Mouse (Mus musculus) megakaryocyte progenitor cell, adult 5-6 weeks (primary cell): ENCODE measurements around the gene Defb15. TPM values are rescaled to one million over a fixed set of nuclear protein-coding genes. Genes with fewer than 3 reads are reported as not detected.
"Not testable (repeated sequence)": the region's sequence is repeated elsewhere in the genome, so short reads cannot be mapped to it uniquely, and the experiment has no call there.

Experiments
- ATAC-seq: replicated peaks from 2 replicates; pipeline ENCODE4 v1.8.0; 2016; ENCODE audit warnings: mild to moderate bottlenecking, moderate TSS enrichment, inconsistent platforms; ENCODE audit not compliant: poor library complexity
- total RNA-seq, 2 experiments: library from RNA; stranded (forward) in 1 of 2; stranded (reverse) in 1 of 2; fragments of 157-497, 149-512 nt in 1 of 2; fragments of 200-1000 nt in 1 of 2; gene quantifications; 2 replicates each; pipeline versions ENCODE4 v1.2.3 to v1.2.4; 2015 to 2017

The Defb15 gene
- total RNA-seq (2015) (not detected in 2 replicates), total RNA-seq (2017) (not detected in 2 replicates)

DNA sequence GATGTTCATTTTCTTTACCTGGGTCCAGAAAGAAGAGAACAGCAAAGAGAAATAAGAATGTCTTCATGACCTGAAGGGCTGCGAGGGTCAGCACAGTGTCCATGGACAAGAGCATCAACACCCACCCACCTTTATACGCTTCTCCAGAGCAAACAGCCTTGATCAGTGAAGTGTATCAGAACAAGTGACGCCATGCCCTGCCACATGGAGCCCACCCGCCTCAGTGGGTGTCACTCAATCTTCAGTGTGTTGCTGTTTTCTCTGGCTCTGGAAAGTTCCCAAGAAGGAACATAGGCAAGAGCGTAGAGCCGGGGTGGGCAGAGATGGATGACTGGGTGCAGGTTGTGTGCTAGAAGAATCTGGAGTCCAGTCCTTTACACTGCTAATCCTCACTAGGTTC, at the start of gene Defb15:
Gene Defb15, minus strand, starts transcription at position 101 of the 400 bp plus-strand sequence.
- no peak for ATAC-seq

DNA sequence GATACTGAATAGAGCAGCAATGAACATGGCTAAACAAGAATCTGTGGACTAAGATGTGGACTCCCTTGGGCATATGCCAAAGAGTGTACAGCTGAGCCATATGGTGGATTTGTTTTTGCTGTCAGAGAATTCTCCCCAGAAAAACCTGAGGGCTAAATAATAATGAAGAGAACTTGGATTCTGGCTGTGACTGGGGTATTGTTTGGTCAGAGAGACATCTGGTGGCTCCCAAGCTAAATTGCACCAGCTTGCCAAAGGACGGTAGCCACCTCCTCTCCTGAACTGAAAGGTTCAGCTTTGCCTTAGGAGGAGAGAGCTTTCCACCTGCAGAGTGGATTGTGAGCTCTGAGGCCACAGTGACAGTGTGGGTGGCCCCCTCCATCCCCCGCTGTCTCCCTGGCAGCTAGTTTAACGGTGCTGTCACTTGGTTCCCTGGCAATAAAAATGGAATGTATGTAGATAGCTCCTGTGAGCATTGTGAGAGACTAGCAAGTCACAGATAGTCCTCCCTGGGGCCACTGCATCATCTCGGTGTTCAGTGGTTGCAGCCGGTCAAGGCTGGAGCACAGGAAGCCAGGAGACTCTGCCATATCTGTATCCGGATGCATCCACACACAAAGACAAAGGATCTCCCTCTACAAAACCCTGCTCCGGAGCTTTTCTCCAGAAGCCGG, 49.3 kb upstream of the Defb15 start:
- no peak for ATAC-seq

- ATAC-seq = no peak
These were observed 45.7 kb upstream of the Defb15 start for GRCm38 (mm10) chr8:21978193-21978592.

- ATAC-seq = no peak
These were observed 37.0 kb upstream of the Defb15 start, which contains the start of gene Ccdc70 for GRCm38 (mm10) chr8:21969475-21969874. Gene Ccdc70 (plus strand): TSS chr8:21969775.

GRCm38 (mm10) chr8:21966646-21967045, 34.1 kb upstream of the Defb15 start:
- ATAC-seq = no peak

- ATAC-seq = no peak
These were observed 25.9 kb upstream of the Defb15 start, which contains the start of gene Fam90a1a for GRCm38 (mm10) chr8:21958414-21958813. Gene Fam90a1a (plus strand): TSS chr8:21958714.

GRCm38 (mm10) chr8:21956336-21956735, 23.8 kb upstream of the Defb15 start:
- no peak for ATAC-seq

- peak; percentile 75 for ATAC-seq
These were observed 22.8 kb upstream of the Defb15 start for GRCm38 (mm10) chr8:21955321-21955720.

GRCm38 (mm10) chr8:21947311-21948017, 15.0 kb upstream of the Defb15 start:
- ATAC-seq = no peak

GRCm38 (mm10) chr8:21946462-21946861, 14.0 kb upstream of the Defb15 start, which contains the start of gene Defb13:
Gene Defb13 (plus strand): TSS chr8:21946762.
- no peak for ATAC-seq

GRCm38 (mm10) chr8:21938052-21938451, 5.5 kb upstream of the Defb15 start, which contains the start of gene Defb35:
Gene Defb35 (plus strand): TSS chr8:21938352.
- ATAC-seq = not testable (repeated sequence)

DNA sequence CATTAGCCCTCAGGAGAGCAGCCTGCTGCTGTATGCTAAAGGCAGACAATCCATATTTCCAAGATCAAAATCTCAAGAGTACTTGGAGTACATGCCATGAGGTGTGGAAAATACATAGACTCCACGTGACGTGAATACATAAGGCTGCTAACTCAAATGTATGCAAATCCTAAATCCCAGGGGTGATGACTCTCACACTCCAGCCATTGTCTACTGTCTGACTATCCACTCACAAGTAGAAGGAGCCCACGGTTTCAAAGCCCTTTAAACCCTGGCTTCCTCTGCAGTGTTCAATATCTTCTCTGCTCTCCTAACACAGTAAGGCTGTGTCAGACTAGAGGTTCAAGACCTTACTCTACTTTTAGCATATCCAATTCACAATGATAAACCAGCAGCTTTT, 1.8 kb downstream of the Defb15 start:
- ATAC-seq = not testable (repeated sequence)

- ATAC-seq = no peak
These were observed 16.9 kb downstream of the Defb15 start for GRCm38 (mm10) chr8:21915625-21916024.

- no peak for ATAC-seq
These were observed 20.0 kb downstream of the Defb15 start for GRCm38 (mm10) chr8:21912554-21912953.

- no peak for ATAC-seq
These were observed 20.6 kb downstream of the Defb15 start for GRCm38 (mm10) chr8:21911931-21912330.

DNA sequence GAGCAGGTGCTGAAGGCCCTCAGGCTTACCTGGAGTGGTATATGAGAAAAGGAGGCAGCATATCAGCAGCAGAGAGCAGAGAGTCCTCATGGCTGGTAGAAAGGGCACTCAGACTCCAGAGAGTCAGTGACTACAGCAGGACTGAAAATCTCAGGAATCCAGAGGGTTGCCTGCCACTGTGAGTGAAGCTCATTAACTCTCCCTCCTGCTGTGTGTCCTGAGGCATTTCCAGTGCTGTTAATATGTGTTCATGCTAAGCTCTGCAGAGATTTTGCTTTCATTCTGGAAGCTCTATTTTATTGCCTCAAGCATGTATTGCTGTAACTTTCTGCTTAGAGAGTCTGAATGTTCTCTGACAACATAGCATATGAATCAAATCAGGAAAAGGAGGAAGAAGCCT, 26.2 kb downstream of the Defb15 start, which contains the start of gene Defb11:
Gene Defb11, minus strand, starts transcription at position 123 of the 400 bp plus-strand sequence.
- not testable (repeated sequence) for ATAC-seq

- not testable (repeated sequence) for ATAC-seq
These were observed 47.2 kb downstream of the Defb15 start, which contains the start of gene Defb9 for GRCm38 (mm10) chr8:21885321-21885720. Gene Defb9 (minus strand): TSS chr8:21885421.

Other genes with a start within 250 kb of the Defb15 start
- not detected in 2 replicates for gene AY761184, start 229.1 kb downstream of the Defb15 start, total RNA-seq (2015)
- gene AY761184, start 229.1 kb downstream of the Defb15 start, total RNA-seq (2017) = not detected in 2 replicates
- not detected in 2 replicates for gene Defa24, start 198.2 kb downstream of the Defb15 start, total RNA-seq (2015)
- not detected in 2 replicates for gene Defa24, start 198.2 kb downstream of the Defb15 start, total RNA-seq (2017)
- gene Defb50, start 109.2 kb downstream of the Defb15 start, total RNA-seq (2015) = not detected in 2 replicates
- gene Defb50, start 109.2 kb downstream of the Defb15 start, total RNA-seq (2017) = not detected in 2 replicates
- not detected in 2 replicates for gene Defb2, start 92.8 kb downstream of the Defb15 start, total RNA-seq (2015)
- not detected in 2 replicates for gene Defb2, start 92.8 kb downstream of the Defb15 start, total RNA-seq (2017)
- gene Defb10, start 73.8 kb downstream of the Defb15 start, total RNA-seq (2015) = not detected in 2 replicates
- not detected in 2 replicates for gene Defb10, start 73.8 kb downstream of the Defb15 start, total RNA-seq (2017)
- not detected in 2 replicates for gene Defb9, start 47.3 kb downstream of the Defb15 start, total RNA-seq (2015)
- gene Defb9, start 47.3 kb downstream of the Defb15 start, total RNA-seq (2017) = not detected in 2 replicates
- gene Defb11, start 26.3 kb downstream of the Defb15 start, total RNA-seq (2015) = not detected in 2 replicates
- not detected in 2 replicates for gene Defb11, start 26.3 kb downstream of the Defb15 start, total RNA-seq (2017)
- gene Defb35, start 5.6 kb upstream of the Defb15 start, total RNA-seq (2015) = not detected in 2 replicates
- not detected in 2 replicates for gene Defb35, start 5.6 kb upstream of the Defb15 start, total RNA-seq (2017)
- gene Defb13, start 14.1 kb upstream of the Defb15 start, total RNA-seq (2015) = not detected in 2 replicates
- not detected in 2 replicates for gene Defb13, start 14.1 kb upstream of the Defb15 start, total RNA-seq (2017)
- not detected in 2 replicates for gene Fam90a1a, start 26.0 kb upstream of the Defb15 start, total RNA-seq (2015)
- not detected in 2 replicates for gene Fam90a1a, start 26.0 kb upstream of the Defb15 start, total RNA-seq (2017)
- not detected in 2 replicates for gene Ccdc70, start 37.1 kb upstream of the Defb15 start, total RNA-seq (2015)
- gene Ccdc70, start 37.1 kb upstream of the Defb15 start, total RNA-seq (2017) = not detected in 2 replicates
- gene Atp7b, start 127.6 kb upstream of the Defb15 start, total RNA-seq (2015) = 3.6 and 5.1 TPM in 2 replicates
- gene Atp7b, start 127.6 kb upstream of the Defb15 start, total RNA-seq (2017) = 2.1 and 3.9 TPM in 2 replicates
- 11.2 and 11.8 TPM in 2 replicates for gene Alg11, start 128.0 kb upstream of the Defb15 start, total RNA-seq (2015)
- gene Alg11, start 128.0 kb upstream of the Defb15 start, total RNA-seq (2017) = 11.4 and 15.4 TPM in 2 replicates
- gene Nek5, start 192.3 kb upstream of the Defb15 start, total RNA-seq (2015) = not detected in 2 replicates
- gene Nek5, start 192.3 kb upstream of the Defb15 start, total RNA-seq (2017) = not detected in 2 replicates
- 2.3 and 3.7 TPM in 2 replicates for gene Nek3, start 233.7 kb upstream of the Defb15 start, total RNA-seq (2015)
- gene Nek3, start 233.7 kb upstream of the Defb15 start, total RNA-seq (2017) = 2.8 and 5.0 TPM in 2 replicates